Mouse (Mus musculus): Measurements from ENCODE around the gene Kif6. TPM values are rescaled to one million over a fixed set of nuclear protein-coding genes. Genes with fewer than 3 reads are reported as not detected.

Gene Kif6
- polyA plus RNA-seq, 1 experiment, result not detected

- Histone ChIP-seq H3K27ac (ENCODE audit: control insufficient read depth, insufficient read depth, low read depth, low read length, poor library complexity) (no peak overlapping the region), H3K4me1 (ENCODE audit: control insufficient read depth, insufficient read depth, low read length) (no peaks in the 10 kb centered on the region), H3K4me3 (replicated peaks; ENCODE audit: control insufficient read depth, low read depth, low read length) (no peak overlapping the region)
- TF ChIP-seq CTCF (IDR thresholded peaks at IDR 0.05; ENCODE audit: control insufficient read depth, insufficient read depth, low read length) (no peak), POLR2A (IDR thresholded peaks at IDR 0.05; ENCODE audit: borderline replicate concordance, control insufficient read depth, low read depth, low read length) (no peak)
- WGBS, result 77% methylated on average over 5 of the region's 5 CpGs
Observed at GRCm38 (mm10) chr17:49697220-49697619, 82.3 kb downstream of the Kif6 start.

GRCm38 (mm10) chr17:49703492-49704249 is 88.7 kb downstream of the Kif6 start:
- TF ChIP-seq POLR2A (IDR thresholded peaks at IDR 0.05; ENCODE audit: borderline replicate concordance, control insufficient read depth, low read depth, low read length), result no peak
- TF ChIP-seq CTCF (IDR thresholded peaks at IDR 0.05; ENCODE audit: control insufficient read depth, insufficient read depth, low read length), result no peak
- no peak overlapping the region for H3K27ac ChIP-seq (ENCODE audit: control insufficient read depth, insufficient read depth, low read depth, low read length, poor library complexity)
- no peak overlapping the region for H3K4me3 ChIP-seq (replicated peaks; ENCODE audit: control insufficient read depth, low read depth, low read length)
- WGBS, result 72% methylated on average over 12 of the region's 12 CpGs
- no peaks in the 10 kb centered on the region for H3K4me1 ChIP-seq (ENCODE audit: control insufficient read depth, insufficient read depth, low read length)

- H3K4me3 ChIP-seq (replicated peaks; ENCODE audit: control insufficient read depth, low read depth, low read length), result no peak overlapping the region
- TF ChIP-seq POLR2A (IDR thresholded peaks at IDR 0.05; ENCODE audit: borderline replicate concordance, control insufficient read depth, low read depth, low read length) (no peak), CTCF (IDR thresholded peaks at IDR 0.05; ENCODE audit: control insufficient read depth, insufficient read depth, low read length) (no peak)
- 62% methylated on average over 2 of the region's 2 CpGs for WGBS
Observed at GRCm38 (mm10) chr17:49709192-49709591, 94.3 kb downstream of the Kif6 start.

GRCm38 (mm10) chr17:49710101-49710630 is 95.2 kb downstream of the Kif6 start:
- no peaks in the 10 kb centered on the region for H3K4me1 ChIP-seq (ENCODE audit: control insufficient read depth, insufficient read depth, low read length)
- WGBS, result 79% methylated on average over 5 of the region's 5 CpGs
- H3K27ac ChIP-seq (ENCODE audit: control insufficient read depth, insufficient read depth, low read depth, low read length, poor library complexity), result no peak overlapping the region
- H3K4me3 ChIP-seq (replicated peaks; ENCODE audit: control insufficient read depth, low read depth, low read length), result no peak overlapping the region
- TF ChIP-seq POLR2A (IDR thresholded peaks at IDR 0.05; ENCODE audit: borderline replicate concordance, control insufficient read depth, low read depth, low read length) (no peak), CTCF (IDR thresholded peaks at IDR 0.05; ENCODE audit: control insufficient read depth, insufficient read depth, low read length) (no peak)

More at GRCm38 (mm10) chr17:49709192-49709591, 94.3 kb downstream of the Kif6 start:
- Histone ChIP-seq H3K27ac (ENCODE audit: control insufficient read depth, insufficient read depth, low read depth, low read length, poor library complexity) (no peak overlapping the region), H3K4me1 (ENCODE audit: control insufficient read depth, insufficient read depth, low read length) (no peaks in the 10 kb centered on the region)

- WGBS, result 86% methylated on average over 2 of the region's 2 CpGs
- Histone ChIP-seq H3K4me1 (ENCODE audit: control insufficient read depth, insufficient read depth, low read length) (no peaks in the 10 kb centered on the region), H3K27ac (ENCODE audit: control insufficient read depth, insufficient read depth, low read depth, low read length, poor library complexity) (no peak overlapping the region), H3K4me3 (replicated peaks; ENCODE audit: control insufficient read depth, low read depth, low read length) (no peak overlapping the region)
- TF ChIP-seq CTCF (IDR thresholded peaks at IDR 0.05; ENCODE audit: control insufficient read depth, insufficient read depth, low read length) (no peak), POLR2A (IDR thresholded peaks at IDR 0.05; ENCODE audit: borderline replicate concordance, control insufficient read depth, low read depth, low read length) (no peak)
Observed at GRCm38 (mm10) chr17:49726206-49726605, 111.3 kb downstream of the Kif6 start.

- no peak overlapping the region for H3K4me3 ChIP-seq (replicated peaks; ENCODE audit: control insufficient read depth, low read depth, low read length)
- H3K4me1 ChIP-seq (ENCODE audit: control insufficient read depth, insufficient read depth, low read length), result no peaks in the 10 kb centered on the region
- TF ChIP-seq POLR2A (IDR thresholded peaks at IDR 0.05; ENCODE audit: borderline replicate concordance, control insufficient read depth, low read depth, low read length), result no peak
- no peak for TF ChIP-seq CTCF (IDR thresholded peaks at IDR 0.05; ENCODE audit: control insufficient read depth, insufficient read depth, low read length)
- no peak overlapping the region for H3K27ac ChIP-seq (ENCODE audit: control insufficient read depth, insufficient read depth, low read depth, low read length, poor library complexity)
- WGBS, result 80% methylated on average over 4 of the region's 4 CpGs
Observed at GRCm38 (mm10) chr17:49726976-49727375, 112.0 kb downstream of the Kif6 start.

GRCm38 (mm10) chr17:49727428-49728045 is 112.6 kb downstream of the Kif6 start:
- no peak overlapping the region for H3K4me3 ChIP-seq (replicated peaks; ENCODE audit: control insufficient read depth, low read depth, low read length)
- no peaks in the 10 kb centered on the region for H3K4me1 ChIP-seq (ENCODE audit: control insufficient read depth, insufficient read depth, low read length)
- TF ChIP-seq CTCF (IDR thresholded peaks at IDR 0.05; ENCODE audit: control insufficient read depth, insufficient read depth, low read length) (no peak), POLR2A (IDR thresholded peaks at IDR 0.05; ENCODE audit: borderline replicate concordance, control insufficient read depth, low read depth, low read length) (no peak)
- 74% methylated on average over 5 of the region's 5 CpGs for WGBS
- H3K27ac ChIP-seq (ENCODE audit: control insufficient read depth, insufficient read depth, low read depth, low read length, poor library complexity), result no peak overlapping the region

GRCm38 (mm10) chr17:49729856-49730255 is 114.9 kb downstream of the Kif6 start:
- no peak for TF ChIP-seq CTCF (IDR thresholded peaks at IDR 0.05; ENCODE audit: control insufficient read depth, insufficient read depth, low read length)
- no peak for TF ChIP-seq POLR2A (IDR thresholded peaks at IDR 0.05; ENCODE audit: borderline replicate concordance, control insufficient read depth, low read depth, low read length)
- Histone ChIP-seq H3K4me3 (replicated peaks; ENCODE audit: control insufficient read depth, low read depth, low read length) (no peak overlapping the region), H3K4me1 (ENCODE audit: control insufficient read depth, insufficient read depth, low read length) (no peaks in the 10 kb centered on the region), H3K27ac (ENCODE audit: control insufficient read depth, insufficient read depth, low read depth, low read length, poor library complexity) (no peak overlapping the region)
- 71% methylated on average over 1 of the region's 1 CpGs for WGBS

All from bone marrow, adult 2 months (tissue).